Mouse (Mus musculus): ENCODE data around the gene Arsg.

Arsg gene

DNA sequence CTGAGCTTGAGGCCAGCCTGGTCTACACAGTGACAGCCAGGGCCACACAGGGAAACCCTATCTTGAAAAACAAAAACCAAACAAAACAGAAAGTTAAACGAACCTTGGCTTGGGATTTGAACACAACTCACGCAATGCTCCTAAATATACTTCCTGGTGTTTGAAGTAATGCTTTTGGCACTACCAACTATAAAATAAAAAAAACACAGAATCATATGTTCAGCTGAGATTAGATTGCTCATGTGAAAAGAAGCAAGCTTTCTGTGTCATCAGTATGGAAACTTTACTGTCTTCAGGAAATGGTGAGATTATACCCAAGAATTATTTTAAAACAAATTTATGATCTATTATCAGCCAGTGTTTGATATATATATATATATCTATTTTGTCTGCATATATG, 113.2 kb downstream of the Arsg start:
- DNase-seq (ENCODE audit: low spot score): no peak

DNA sequence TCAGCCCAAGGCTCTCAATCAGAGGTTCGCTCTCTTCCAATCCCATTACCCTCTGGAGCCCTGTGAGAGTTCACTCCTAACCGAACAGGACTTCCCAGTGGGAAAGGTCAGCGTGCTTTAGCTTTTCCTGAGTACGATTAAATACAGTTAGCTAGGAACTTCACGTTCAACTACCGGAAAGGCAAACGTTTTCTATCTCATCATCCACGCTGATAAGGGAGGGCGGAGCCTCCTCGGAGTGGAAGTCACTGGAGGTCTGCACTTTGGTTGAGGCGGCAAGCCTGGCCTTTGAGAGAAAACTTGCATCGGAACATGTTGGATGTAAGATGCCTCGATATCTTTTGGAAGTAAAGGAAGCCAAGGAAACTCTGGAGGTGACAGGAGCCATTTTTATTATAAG, 113.8 kb downstream of the Arsg start:
- no peak for DNase-seq (ENCODE audit: low spot score)

DNA sequence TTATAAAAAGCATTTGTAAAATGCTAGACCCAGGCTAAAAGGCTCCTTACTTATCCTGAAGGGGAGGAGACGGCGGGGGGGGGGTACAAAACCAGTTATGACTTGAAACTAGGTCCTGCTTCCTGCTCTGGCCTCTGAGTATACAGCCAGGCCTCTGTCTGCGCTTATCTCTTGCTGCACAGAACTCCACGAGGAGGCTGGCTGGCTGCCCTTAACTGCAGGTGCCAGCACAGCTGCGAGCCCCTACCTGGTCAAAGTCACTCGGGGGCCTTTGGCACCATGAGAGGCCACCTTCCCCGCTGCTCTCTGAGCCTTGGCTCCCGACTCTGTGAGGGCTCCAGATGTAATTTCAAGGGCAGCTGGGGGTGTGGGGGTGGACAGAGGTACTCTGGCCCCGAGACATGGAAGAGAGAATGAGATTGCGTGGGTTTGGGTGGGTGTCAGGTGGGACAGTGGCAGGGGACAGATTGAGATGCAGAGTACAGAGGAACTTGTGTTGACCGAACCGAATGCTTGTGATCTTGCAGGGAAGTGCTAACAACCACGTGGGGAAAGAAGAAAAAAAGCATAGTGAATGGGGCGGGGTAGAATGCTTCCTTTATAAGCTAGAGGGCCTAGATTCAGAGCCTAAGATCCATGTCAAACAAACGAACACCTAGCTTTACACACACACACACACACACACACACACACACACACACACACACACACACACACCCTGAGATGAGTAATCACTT, 114.6 kb downstream of the Arsg start:
- no peak for DNase-seq (ENCODE audit: low spot score)

DNA sequence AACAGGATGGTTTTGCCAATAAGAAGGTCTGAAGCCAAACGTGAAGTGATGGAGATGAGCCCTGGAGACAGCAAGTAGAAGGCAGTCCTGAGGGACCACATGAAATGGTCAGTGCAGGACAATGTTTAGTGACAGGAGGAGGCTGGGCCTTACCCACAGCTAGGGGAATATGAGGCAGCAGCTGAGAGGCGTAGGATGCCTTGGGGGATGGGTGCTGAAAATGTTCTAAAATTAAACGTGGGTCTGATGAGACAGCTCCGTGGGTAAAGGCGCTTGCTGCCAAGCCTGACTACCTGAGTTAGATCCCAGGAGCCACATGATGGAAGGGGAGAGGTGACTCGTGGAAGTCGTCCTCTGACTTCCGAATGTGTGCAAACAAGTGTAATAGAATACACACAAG, 116.8 kb downstream of the Arsg start:
- DNase-seq (ENCODE audit: low spot score): peak; percentile 39

DNA sequence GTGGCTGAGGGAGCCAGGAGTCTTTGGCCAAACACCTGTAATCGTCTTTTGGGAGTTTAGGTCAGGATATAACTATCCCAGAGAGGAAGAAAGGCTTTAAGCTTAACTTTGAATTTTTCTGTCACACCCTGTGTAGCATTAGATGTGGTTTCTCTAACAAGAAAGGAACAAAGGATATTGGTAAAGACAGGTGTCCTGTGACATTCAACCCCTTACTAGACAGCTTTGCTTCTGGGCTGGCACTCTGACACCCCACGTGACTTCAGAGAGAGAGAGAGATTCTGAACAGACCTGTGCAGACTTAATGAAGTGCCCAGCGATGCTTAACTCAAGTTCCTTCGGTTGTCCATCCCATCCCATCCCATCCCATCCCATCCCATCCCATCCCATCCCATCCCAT, 118.3 kb downstream of the Arsg start:
- DNase-seq (ENCODE audit: low spot score): no peak

DNA sequence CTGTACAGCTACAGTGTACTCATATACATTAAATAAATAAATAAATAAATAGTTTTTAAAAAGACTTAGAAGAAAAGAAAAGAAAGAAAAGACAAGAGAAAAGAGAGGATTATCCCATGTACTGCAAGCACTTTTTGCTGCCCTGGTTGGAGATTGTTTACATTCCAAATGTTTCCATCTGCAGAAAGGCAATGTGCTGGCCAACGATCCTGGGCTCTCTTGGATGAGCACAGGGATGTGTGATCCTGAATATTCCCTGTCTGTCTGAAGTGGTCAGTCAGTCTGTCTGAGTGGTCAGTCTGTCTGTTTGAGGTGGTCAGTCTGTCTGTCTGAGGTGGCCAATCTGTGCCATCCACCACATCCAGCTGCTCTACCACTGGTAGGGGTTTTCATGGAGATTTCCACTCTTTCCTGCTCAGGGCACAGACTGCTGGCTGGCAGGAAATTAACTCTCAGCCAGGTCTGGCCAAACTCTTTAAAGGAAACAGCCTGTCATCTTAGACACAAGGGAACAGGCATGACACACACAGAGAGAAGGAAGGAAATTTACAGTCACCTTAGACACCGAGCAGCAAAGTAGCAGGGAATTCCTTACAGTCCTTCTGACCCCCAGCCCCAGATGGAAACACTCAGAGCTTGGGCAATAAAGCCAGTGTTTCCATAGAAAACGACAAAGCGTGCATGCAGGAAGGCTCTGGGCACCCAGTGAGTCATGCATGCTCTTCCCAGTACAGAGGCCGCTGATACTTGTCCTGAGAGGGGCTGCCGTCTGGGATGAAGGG, 120.2 kb downstream of the Arsg start:
- DNase-seq (ENCODE audit: low spot score): no peak

DNA sequence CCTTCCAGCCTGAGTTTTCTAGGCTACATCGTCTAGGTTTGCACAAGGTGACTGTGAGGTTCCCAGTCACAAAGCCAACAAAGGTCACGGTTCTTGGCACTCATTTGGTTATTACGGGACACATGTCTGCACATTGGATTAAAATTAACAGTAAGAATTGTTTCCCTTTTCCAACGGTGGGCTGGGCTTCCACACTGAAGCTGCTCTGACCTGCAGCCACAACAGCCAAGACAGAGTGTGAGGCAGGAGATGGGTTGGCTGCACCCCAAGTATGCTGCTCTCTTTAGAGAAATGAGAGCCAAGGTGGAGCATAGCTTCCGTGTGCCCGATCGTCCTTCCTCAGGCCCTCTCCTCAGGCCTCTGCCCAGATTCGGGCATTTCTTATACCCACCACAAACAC, 121.6 kb downstream of the Arsg start:
- DNase-seq (ENCODE audit: low spot score): no peak

DNA sequence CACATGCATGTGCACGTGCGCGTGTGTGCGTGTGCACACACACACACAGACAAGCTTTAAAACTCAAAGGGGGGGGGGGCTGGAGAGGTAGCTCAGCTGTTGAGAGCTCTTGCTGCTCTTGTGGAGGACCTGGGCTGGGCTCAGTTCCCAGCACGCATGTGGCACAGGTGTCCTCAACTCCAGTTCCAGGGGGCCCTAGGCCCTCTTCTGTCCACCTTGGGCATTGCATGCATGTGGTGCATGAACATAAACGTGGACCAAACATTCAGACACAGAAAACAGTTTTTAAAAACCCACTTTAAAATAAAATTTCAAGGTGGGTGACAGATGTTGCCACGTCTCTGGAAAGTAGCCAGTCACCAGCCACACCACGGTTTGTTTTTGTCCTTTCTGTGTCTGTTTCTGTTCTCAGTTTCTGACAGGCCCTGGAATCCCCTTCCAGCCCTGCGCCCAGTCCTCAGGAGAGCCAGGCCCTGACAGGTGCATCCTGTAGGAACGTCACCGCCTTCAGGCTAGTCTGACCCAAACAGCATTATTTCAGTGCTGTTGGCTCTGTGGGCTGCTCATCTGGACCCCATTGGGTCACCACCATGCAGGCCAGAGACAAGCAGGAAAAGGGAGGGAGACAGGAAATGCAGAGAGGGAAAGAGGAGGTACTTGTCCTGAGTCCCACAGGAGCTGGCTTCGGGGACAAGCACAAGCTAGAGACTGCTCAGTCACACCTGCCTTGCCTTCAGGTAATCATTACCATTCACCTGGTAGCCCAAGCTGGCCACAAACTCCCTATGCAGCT, 125.8 kb downstream of the Arsg start:
- DNase-seq (ENCODE audit: low spot score): no peak

DNA sequence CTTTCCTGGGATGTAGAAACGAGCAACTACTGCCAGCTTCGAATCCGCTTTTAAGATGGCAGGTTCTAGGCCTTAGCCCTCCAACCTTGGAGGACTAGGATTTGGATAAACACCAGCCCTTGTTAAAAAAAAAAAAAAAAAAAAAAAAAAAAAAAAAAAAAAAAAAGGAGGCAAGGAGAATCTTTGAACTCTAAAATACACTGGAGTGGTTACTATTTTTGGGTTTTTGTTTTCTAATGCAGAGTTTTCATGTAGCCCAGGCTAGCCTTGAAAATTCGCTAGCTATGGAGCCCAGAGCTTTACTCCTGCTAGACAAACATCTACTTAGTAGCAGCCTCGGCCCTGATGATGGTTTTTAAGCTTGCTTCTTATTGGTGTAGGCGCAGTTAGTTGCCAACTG, 134.4 kb downstream of the Arsg start:
- no peak for DNase-seq (ENCODE audit: low spot score)

DNA sequence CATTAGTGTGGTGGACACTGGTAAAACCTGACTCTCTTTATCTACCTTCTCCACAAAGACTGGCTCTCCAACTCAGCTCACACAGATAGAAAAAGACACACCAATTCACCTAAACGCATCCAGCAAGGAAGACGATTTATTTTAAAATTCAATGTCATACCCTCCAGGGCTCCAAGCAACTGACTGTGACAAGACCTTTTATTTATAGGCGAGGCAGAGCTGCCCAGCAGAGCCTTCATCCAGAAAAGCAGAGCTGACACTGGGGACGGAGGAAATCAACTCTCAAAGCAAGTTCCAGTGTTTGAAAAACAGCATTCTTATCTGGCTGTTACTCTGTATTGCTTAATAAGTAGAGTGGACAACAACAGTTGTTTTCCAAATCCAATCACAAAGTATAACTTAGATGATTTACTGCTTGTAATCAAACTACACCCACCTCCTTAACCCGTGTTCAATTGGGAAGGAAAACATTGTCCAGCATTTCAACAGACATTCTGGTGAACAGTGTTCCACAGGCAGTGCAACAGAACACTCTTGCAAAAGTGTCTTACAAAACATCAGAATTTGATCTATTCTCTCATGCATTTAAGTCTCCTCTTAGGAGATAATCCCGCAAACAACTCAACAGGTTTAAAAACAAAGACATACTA, 135.9 kb downstream of the Arsg start:
- no peak for DNase-seq (ENCODE audit: low spot score)

DNA sequence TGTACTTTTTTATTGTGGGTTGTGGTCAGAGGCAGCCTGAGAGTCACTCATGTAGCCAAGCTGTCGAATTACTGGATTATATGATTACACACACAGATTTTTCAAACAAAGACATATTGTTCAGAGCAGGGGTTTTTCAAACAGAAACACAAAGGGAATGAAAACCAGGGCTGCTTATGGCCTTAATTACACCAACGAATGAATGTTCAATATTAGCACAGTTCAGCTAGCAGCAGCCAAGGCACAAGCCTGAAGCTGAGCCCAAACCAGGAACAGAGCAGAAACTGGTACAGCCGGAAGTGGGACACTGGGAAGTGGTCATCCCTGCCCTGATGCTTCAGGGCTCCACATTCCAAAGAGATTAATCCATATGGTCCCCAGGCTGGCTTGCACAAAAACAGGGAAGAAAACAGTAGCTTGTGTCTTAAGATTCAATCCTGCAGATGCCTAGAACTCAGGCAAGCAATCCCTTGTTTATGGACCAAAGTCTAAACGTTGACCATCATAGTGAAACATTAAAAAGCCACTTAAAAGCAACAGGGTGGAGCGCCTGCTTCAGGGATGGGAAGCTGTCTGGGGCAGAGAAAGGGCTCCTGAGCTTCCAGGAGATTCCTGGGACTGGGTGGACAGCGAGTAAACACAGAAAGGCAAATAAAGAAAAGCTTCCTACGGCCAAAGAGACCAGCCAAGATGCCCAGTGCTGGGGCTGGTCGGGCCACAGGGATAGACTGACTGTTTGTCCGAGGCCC, 137.0 kb downstream of the Arsg start:
- no peak for DNase-seq (ENCODE audit: low spot score)

DNA sequence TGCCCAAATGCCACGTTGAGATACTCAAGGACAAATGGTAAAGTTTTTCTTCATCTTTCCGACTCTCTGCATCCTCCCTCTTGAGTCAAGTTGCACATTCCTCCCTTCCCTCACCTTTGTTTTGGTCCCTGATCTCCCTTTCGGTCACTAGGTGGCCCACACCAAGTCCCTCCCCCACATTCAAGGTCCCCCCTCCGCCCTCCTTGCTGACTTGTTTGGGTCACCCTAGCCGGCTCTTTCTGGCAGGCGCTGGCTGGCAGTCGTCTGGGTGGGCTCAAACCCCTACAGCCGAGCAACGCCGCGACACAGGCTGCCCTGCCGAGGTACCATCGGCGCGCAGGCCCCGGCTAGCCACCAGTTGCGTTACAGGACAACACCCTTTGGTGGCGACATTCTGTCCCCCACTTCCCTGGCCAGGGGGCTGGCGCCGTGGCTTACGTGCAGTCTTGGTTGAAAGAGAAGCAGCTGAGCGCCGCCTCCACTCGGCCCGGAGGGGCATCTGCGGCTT, 137.7 kb downstream of the Arsg start:
- DNase-seq (ENCODE audit: low spot score): no peak

DNA sequence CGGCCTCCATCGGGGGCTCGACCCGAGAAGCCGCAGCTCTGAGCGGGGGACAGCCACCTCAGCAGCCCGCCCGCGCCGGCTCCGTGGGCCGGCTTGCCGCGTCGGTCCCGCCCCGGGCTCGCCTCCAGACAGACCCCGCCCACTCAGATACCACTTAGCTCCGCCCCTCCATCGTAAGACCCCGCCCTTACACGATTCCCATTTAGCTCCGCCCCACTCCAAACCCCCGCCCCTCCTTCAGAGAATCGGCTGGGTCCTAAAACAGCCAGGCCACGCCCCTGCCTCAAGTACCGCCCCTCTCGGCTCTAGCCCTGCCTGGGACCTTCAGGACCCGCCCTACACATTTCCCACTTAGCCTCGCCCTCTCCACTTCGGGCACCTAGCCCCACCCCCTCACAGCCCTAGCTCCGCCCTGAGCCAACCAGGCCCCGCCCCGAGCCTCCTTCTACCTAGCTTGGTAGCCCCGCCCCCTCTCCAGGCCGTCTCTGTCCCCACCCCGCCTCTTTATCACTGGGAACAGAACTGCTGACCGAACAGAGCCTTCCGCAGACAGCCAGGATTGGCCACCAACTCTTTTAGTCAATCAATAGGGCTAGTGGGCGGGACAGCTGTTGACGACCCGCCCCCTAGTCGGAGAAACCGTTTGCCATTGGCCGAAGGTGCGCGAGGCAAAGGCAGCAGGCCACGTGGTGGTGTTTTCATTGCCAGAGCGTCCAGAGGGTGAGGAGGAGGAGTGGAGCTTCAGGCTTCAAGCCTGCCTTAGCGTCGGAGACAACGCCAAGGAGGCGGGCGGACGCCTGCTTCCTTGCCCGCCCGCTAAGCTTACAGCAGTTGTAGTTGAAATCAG, 138.4 kb downstream of the Arsg start, which contains the start of gene Wipi1:
TSS of gene Wipi1 (minus strand) at position 665 of the 847 bp plus-strand sequence.
- peak; percentile 99 for DNase-seq (ENCODE audit: low spot score)

DNA sequence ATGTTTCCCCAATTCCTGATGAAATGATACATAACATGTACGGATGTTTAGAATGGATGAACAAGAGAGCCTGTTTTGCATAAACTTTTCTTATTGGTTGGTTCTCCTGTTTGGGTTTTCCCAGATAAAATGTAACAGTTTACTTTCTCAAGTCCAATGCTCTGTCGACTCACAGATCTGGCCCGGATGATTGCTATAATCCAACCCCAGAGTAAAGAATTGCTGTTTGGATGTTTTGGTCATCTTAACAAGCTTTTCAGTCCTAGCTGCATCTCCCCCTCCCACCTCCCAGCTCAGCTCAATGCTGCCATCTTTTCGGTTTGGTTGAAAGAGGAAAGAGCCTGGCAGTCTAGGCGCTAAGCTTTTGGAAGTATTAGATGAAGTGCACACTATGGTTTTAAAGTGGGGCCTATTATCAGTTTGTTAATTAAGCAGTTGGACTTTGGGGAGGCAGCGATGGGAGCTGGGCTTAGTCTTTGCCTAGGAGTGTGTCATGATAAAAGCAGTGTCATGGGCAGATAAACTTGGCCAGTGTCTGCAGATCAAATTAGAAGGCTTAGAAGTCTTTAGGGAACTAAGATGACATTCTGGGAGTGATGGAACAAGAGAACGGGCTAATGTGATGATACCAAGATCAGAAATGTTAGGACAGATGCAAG, 139.8 kb downstream of the Arsg start:
- no peak for DNase-seq (ENCODE audit: low spot score)

DNA sequence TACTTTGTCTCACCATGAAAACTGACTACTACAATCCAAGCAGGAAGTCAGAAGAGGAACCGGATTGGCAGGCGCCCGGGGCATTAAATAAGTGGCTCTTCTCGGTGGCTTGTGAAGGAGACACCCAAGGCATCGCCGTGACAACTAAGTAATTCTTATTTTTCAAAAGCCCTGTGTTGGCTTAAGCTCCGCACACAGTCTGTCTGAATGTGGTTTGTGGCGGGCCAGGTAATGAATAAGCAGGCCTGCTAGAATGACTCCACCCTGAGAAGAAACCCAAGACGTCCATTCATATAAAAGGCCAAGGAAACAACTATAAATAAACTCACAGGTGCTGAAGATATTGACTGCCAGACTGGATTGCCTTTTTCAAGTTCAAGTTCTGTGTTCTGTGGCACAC, 142.1 kb downstream of the Arsg start:
- DNase-seq (ENCODE audit: low spot score): no peak

DNA sequence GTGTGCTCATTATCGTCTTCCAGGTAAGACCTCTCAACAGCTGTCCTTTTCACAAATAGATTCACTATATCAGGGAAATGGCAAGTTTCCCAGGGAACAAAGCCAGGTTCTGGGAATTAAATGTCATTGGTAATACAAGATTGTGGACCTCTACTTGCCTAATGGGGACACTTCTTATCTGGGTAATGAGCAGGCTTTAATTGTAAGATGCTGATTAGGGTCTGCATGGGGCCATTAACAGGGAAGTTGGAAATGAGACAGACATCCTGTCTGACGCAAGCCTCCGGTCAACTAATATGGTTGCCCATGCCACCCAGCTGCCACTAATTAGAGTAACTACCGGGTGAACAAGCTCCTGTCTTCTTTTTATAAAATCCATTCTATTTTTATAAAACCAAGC, 143.2 kb downstream of the Arsg start:
- DNase-seq (ENCODE audit: low spot score): no peak

DNA sequence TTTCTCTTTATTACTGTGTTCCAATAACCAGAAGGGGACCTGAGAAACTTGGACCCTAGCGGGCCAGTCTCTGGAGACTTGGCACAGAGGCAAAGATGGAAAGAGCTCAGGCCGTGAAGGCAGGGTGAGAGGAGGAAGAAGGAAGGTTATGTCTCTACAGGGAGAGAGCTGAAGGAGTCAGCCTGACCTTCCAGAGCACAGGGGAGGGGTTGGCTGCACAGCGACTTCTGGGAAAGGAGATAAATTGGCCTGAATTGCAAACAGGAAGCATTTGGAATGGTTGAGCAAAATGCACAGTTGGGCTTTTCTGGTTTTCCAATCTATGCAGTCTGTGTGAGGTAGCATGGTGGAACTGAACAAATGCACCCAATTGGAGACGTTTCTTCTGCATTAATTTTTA, 143.6 kb downstream of the Arsg start:
- no peak for DNase-seq (ENCODE audit: low spot score)

DNA sequence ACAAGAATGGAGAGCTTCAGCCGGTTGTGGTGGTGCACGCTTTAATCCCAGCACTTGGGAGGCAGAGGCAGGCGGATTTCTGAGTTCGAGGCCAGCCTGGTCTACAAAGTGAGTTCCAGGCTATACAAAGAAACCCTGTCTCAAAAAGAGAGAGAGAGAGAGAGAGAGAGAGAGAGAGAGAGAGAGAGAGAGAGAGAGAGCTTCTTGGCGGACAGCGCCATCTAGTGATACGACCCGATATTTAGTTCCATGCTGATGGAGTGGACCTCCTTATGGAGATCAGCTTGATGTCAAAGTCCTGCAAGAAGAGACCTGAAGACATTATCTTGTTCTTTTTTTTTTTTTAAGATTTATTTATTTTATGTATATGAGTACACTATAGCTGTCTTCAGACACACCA, 145.9 kb downstream of the Arsg start:
- DNase-seq (ENCODE audit: low spot score): peak; percentile 68

DNA sequence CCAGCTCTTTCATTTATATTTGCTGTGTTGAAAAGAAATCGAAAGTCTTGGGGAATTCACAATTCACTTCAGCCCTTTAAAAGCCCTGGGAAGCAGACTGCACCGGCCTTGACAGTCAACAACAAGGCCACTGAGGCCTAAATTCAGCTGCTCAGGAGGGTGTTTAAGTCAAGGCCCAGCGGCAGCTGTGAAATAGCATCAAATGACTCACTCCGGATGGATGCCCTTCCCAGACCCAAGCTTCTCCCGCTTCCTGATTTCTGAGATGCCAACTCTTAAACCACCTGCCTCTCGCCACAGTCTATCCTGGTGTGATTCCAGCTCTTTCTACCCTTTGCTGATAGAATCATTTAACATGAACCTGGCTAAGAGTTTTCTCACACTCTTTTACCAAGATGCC, 147.2 kb downstream of the Arsg start:
- no peak for DNase-seq (ENCODE audit: low spot score)

DNA sequence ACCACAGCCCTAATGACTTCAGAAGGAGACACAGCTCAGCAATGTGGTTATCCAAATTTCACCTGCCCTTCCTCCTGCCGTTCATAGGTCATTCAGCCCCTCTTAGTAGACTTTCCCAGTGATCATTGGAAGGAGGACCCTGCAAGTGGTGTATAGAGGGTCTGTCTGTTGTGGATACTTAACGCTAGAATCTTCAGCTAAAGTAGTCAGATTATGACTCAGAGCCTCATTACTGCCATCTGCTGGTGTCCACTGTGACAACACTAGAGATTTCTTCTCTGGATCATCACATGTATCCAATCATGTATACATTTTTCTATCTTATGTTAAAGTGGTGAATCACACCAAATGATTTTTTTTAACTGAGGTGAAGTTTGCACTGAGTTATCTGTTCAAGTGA, 148.0 kb downstream of the Arsg start:
- peak; percentile 61 for DNase-seq (ENCODE audit: low spot score)

Data from layer of hippocampus, adult 11-12 months (tissue).